Mouse (Mus musculus) erythroblast, embryonic 14.5 days (primary cell): ENCODE data around the gene Krt12.

ENCODE experiments used
- GATA1 ChIP-seq: IDR thresholded peaks from 2 replicates; pipeline ENCODE4 v1.6.1; 2012; ENCODE audit warnings: low read length, inconsistent platforms, mixed read lengths
- TAL1 ChIP-seq: IDR thresholded peaks from 3 replicates; pipeline ENCODE4 v1.6.1; 2012; ENCODE audit warnings: low read length, inconsistent platforms, mixed read lengths

DNA sequence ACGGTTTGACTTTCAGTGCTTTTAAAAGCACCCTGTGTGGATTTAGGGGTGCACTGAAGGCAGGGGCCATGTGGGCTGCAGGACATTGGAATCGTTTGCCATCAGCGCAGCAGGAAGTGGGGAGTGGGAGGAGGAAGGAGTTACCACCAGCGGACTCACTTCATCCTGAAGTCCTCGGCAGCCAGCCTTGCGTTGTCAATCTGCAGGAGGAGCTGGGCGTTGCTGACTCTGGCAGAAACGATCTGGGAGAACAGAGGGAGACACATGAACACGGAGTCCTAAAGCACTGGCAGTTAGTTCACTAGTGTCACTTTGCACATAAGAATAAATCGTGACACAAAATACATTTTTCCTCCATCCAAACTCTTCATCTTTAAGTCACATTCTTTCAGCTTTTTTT, 1.5 kb downstream of the Krt12 start:
- TF ChIP-seq TAL1 (no peak), GATA1 (no peak)
